1 mouse cellular context compared by ENCODE assay signal in the genomic region with DNA sequence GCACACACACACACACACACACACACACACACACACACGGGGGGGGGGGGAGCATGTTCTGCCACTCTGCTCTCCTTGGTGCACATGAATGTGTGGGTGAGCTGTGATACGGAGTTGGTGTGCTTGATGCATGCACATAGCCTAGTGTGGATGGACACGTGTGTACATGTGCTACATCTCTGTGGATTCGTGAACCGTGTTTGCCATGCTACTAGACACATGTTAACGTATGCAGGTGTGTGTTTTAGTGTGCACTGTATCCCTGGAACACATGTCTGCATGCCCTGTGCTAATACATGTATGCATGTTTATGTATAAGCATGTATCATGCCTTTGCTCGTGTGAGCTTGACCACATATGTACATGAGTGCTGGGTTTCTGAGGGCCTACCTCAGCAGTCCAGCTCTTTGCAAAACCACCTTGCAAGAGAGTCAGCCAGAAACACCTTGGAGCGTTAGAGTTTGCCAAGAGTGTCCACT.
A peak's percentile ranks its signal among the peaks of the same experiment; 100 is the strongest.
TF ChIP-seq lines count a peak whose summit lies in the region.

No protein-coding gene starts in this region.

TF ChIP-seq in MEL, 35 proteins besides CTCF, POLR2A, EP300 and RAD21:
- TF ChIP-seq MYC (IDR thresholded peaks at IDR 0.05; ENCODE audit: low read depth, low read length) (no peak), MXI1 (IDR thresholded peaks at IDR 0.05; ENCODE audit: low read depth, low read length) (no peak), JUND (IDR thresholded peaks at IDR 0.05; ENCODE audit: low read depth, low read length) (no peak), MEF2A (IDR thresholded peaks at IDR 0.05; ENCODE audit: extremely low read depth, insufficient replicate concordance, low read depth, low read length, poor library complexity, severe bottlenecking) (no peak), UBTF (IDR thresholded peaks at IDR 0.05; ENCODE audit: borderline replicate concordance, insufficient read depth, low read depth, low read length) (no peak), MAX (IDR thresholded peaks at IDR 0.05; ENCODE audit: low read length) (peak; percentile 38; the same call in 1 of the 2 replicates), POLR2AphosphoS2 (IDR thresholded peaks at IDR 0.05; ENCODE audit: low read length) (no peak)
